Mouse (Mus musculus): ENCODE results near the gene Olfr49.

DNA sequence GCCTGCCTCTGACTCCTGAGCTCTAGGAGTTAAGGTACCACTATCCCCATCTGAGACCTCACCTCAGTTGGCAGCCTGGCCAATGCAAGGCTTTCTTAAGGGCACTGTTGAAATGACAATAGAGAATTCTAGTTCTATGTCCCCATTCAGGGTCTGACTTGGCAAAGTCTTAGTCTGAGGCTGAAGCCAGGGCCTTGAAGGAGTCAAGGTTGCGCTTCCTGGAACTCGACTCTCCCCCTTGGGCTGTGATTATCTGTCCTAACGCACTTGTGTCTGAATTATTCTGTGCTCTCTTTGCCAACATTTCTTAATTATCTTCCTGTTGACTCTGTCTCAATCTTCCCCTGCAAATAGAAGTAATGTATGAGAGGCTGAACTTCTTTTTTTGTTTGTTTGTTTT is 15.9 kb upstream of the Olfr49 start:
- TF ChIP-seq CTCF (IDR thresholded peaks at IDR 0.05; ENCODE audit: borderline replicate concordance, insufficient read depth, low read length), result no peak
- TF ChIP-seq POLR2A (IDR thresholded peaks at IDR 0.05; ENCODE audit: low read depth, low read length), result no peak
